Mouse (Mus musculus): ENCODE measurements around the gene Fgfrl1. TPM values are rescaled to one million over a fixed set of nuclear protein-coding genes. Genes with fewer than 3 reads are reported as not detected.

The Fgfrl1 gene
- polyA plus RNA-seq, 1 experiment = 1.2 TPM

DNA sequence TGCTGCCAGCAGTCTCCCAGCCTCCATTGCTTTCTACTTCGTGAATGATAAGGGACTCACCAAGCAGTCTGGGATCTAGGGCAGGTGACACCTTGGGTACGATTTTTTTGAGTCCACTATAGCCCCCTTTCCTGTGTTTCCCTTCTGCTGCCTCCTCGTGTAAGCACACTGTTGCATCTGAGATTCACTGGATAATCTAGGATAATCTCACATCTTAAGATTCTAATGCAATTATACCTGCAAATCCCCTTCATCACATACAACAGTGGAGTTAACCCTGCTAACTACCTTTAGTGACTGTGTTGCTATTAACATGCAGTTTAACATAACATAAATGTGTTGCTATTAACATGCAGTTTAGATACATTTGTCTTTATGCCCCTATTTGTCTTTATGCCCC is 27.1 kb upstream of the Fgfrl1 start:
- Histone ChIP-seq H3K36me3 (replicated peaks; ENCODE audit: low read length) (no peaks in the 10 kb centered on the region), H3K4me1 (peaks cover 41% of the 10 kb centered on the region), H3K9me3 (no peaks in the 10 kb centered on the region), H3K27me3 (replicated peaks) (no peaks in the 10 kb centered on the region), H3K4me3 (replicated peaks) (no peak overlapping the region)
- TF ChIP-seq FLI1 (IDR thresholded peaks at IDR 0.05; ENCODE audit: low read length) = no peak
- TF ChIP-seq GATA1 (IDR thresholded peaks at IDR 0.05; ENCODE audit: borderline replicate concordance, low read length) = no peak

DNA sequence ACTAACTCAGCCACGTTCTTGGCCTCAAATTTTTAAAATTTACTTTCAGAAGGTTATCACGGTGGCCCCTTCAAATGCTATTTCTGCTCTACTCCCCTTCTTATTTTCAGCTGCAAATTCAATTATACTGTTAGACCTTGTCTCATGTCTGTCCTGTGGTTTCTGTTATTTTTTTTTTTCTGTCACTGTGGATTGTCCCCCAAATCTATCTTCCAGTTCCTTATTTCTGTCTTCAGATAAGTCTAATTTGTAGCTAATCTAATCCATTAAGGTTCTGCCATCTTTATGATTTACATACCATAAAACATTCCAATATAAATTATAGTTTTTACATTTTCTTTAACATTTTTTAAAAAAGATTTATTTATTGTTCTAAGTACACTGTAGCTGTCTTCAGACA is 24.8 kb upstream of the Fgfrl1 start:
- Histone ChIP-seq H3K36me3 (replicated peaks; ENCODE audit: low read length) (peaks cover 15% of the 10 kb centered on the region), H3K4me1 (peaks cover 49% of the 10 kb centered on the region), H3K27me3 (replicated peaks) (no peaks in the 10 kb centered on the region), H3K4me3 (replicated peaks) (no peak overlapping the region), H3K9me3 (no peaks in the 10 kb centered on the region)
- no peak for TF ChIP-seq GATA1 (IDR thresholded peaks at IDR 0.05; ENCODE audit: borderline replicate concordance, low read length)

DNA sequence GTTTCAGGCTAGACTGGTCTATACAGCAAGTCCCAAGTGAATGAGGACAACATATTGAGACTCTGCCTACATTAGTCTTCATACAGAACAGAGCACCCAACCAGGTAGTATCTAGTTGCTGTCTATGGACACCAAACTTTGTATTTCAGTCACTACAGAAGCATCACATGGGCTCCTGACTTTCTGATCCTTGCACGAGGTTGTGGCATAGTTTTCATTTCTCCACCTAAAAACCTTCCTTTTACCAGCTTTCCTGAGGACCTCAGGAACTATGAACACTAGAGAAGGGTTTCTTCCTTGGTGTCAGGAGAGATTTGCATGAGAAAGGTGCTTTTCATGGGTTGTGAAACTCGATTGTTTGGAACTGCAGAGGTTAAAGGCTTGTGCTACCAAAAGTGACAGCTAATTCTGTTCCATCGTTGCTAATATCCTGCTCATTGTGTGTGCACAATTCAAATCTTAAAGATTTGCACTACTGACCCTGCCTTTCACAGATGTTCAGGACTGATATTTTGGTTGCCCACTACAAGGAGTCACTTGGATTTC is 23.7 kb upstream of the Fgfrl1 start:
- H3K4me1 ChIP-seq = peaks cover 49% of the 10 kb centered on the region
- no peaks in the 10 kb centered on the region for H3K9me3 ChIP-seq
- peak overlapping the region; percentile 95 for H3K4me3 ChIP-seq (replicated peaks)
- H3K36me3 ChIP-seq (replicated peaks; ENCODE audit: low read length) = peaks cover 26% of the 10 kb centered on the region
- no peaks in the 10 kb centered on the region for H3K27me3 ChIP-seq (replicated peaks)
- no peak for TF ChIP-seq FLI1 (IDR thresholded peaks at IDR 0.05; ENCODE audit: low read length)
- TF ChIP-seq GATA1 (IDR thresholded peaks at IDR 0.05; ENCODE audit: borderline replicate concordance, low read length) = no peak

DNA sequence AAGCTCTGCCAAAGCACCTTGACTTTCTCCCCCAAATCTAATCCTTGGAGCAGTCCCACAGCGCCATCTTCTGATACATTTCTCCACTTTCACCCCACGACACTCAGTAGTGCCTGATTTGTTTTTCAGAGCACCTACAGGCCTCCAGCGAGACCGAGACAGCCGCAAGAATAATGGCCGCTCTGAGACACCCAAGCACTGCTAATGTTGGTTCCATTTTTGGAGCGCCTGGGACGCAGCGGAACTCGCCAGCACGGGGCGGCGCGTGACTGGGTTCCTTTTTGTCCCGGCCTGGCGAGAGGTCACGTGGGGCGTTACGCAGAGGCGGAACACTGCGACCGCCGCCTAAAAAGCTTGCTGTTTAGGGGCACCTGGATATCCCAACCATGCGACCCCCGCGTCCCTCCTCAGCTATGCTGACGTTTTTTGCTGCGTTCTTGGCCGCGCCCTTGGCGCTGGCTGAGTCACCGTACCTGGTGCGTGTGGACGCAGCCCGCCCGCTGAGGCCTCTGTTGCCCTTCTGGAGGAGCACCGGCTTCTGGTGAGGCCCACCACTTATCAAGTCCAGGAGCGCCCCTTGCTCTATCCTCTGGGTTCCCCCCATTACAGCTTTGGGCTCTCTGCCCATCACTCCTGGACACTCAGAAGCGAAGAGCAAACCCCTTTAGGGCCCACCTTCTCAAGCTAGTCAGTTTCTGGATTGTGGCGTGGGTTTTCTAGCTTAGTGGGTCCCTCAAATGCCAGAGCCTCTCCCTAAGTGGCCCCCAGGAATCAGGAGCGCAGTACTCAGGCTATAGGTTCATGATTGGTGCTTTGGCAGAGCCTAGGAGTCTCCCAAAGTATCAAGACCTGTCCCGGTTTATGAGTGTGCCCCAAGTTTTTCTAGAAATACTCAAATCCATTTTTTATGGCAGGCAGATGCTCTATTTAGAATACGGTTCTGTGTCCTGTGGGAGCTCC is 22.9 kb upstream of the Fgfrl1 start, which contains the start of gene Dgkq:
TSS of gene Dgkq (minus strand) at position 696 of the 960 bp plus-strand sequence.
- Histone ChIP-seq H3K27me3 (replicated peaks) (no peaks in the 10 kb centered on the region), H3K9me3 (no peaks in the 10 kb centered on the region), H3K36me3 (replicated peaks; ENCODE audit: low read length) (peaks cover 30% of the 10 kb centered on the region), H3K4me1 (peaks cover 47% of the 10 kb centered on the region), H3K4me3 (replicated peaks) (peak within 1 kb of the TSS; percentile 95)
- no peak for TF ChIP-seq FLI1 (IDR thresholded peaks at IDR 0.05; ENCODE audit: low read length)
- TF ChIP-seq GATA1 (IDR thresholded peaks at IDR 0.05; ENCODE audit: borderline replicate concordance, low read length) = no peak

DNA sequence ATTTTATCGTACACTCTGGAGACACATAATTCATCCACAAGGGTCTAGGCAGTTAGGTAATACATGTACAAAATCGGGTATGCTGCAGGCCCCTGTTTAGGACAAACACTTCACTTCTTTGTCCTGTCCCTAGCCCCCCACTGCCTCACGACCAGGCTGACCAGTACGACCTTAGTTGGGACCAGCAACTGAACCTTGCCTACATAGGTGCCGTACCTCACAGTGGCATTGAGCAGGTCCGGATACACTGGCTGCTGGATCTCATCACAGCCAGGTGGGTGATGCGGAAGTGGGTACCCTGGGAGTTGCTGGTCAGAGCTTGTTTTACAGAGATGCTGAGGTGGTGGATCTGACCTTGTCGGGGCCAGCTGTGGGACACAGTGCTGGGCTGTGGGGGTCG is 22.2 kb upstream of the Fgfrl1 start:
- Histone ChIP-seq H3K4me3 (replicated peaks) (peak overlapping the region; percentile 95), H3K27me3 (replicated peaks) (no peaks in the 10 kb centered on the region), H3K9me3 (no peaks in the 10 kb centered on the region), H3K36me3 (replicated peaks; ENCODE audit: low read length) (peaks cover 30% of the 10 kb centered on the region), H3K4me1 (peaks cover 40% of the 10 kb centered on the region)
- TF ChIP-seq GATA1 (IDR thresholded peaks at IDR 0.05; ENCODE audit: borderline replicate concordance, low read length) (no peak), FLI1 (IDR thresholded peaks at IDR 0.05; ENCODE audit: low read length) (no peak)

DNA sequence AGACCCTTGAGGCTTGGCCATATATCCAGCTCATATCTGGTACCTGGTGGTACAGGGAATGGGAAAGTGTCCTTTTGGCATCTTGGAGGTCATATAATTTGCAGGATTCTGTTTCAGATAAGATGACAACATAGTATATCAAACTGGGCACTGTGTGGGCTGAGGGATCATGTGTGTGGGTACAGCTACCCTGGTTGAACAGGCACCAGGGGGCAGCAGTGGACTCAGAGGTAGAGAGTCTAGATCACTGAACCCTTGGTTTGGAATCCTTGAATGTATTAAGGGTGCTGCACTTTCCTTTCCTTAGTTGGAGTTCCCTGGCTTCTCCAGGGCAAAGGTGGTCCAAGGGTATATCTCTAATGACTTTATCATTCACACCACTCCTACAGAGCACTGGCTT is 21.4 kb upstream of the Fgfrl1 start:
- TF ChIP-seq GATA1 (IDR thresholded peaks at IDR 0.05; ENCODE audit: borderline replicate concordance, low read length) = no peak; the same call in 2 of the 3 replicates
- no peak for TF ChIP-seq FLI1 (IDR thresholded peaks at IDR 0.05; ENCODE audit: low read length)
- Histone ChIP-seq H3K36me3 (replicated peaks; ENCODE audit: low read length) (peaks cover 30% of the 10 kb centered on the region), H3K4me3 (replicated peaks) (no peak overlapping the region), H3K27me3 (replicated peaks) (no peaks in the 10 kb centered on the region), H3K4me1 (peaks cover 39% of the 10 kb centered on the region), H3K9me3 (no peaks in the 10 kb centered on the region)

DNA sequence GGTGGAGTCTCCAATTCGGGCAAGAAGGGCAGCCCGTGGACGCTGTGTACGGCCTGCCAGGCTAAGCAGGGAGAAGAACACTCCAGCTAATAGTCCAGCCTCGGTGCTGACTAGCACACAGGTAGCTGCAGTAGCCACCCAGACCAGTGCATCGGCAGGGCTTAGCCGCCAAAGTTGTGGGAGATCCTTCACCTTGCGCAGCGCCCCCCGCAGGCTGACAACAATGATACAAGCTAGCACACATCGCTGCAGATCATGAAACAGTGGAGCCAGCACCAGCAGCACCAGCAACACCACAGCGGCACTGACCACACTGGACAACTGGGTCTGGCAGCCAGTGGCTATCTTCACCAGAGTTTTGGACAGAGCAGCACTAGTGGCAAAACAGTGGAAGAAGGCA is 20.4 kb upstream of the Fgfrl1 start:
- Histone ChIP-seq H3K4me1 (peaks cover 36% of the 10 kb centered on the region), H3K4me3 (replicated peaks) (no peak overlapping the region), H3K27me3 (replicated peaks) (no peaks in the 10 kb centered on the region), H3K9me3 (no peaks in the 10 kb centered on the region), H3K36me3 (replicated peaks; ENCODE audit: low read length) (peaks cover 30% of the 10 kb centered on the region)
- no peak for TF ChIP-seq GATA1 (IDR thresholded peaks at IDR 0.05; ENCODE audit: borderline replicate concordance, low read length)
- TF ChIP-seq FLI1 (IDR thresholded peaks at IDR 0.05; ENCODE audit: low read length) = no peak

DNA sequence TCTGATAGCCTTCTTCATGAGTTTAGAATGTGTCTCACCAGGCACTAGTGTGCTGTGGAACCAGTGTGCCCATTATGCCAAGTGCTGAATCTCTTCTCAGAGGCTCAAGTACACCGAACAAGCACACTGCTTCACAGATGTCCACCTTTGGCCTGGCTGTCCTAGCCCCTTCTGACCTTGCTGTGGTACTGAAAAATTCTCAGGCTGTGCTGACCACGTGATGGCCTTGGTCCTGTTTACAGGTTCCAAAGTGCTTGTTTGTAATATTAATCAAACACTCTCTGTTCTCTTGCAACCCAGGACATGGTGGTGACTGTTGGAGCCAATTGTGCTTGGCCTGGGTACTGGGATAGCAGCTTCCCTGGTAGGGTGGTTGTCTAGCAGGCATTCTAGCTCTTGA is 17.6 kb upstream of the Fgfrl1 start:
- Histone ChIP-seq H3K9me3 (no peaks in the 10 kb centered on the region), H3K4me1 (peaks cover 24% of the 10 kb centered on the region), H3K4me3 (replicated peaks) (no peak overlapping the region), H3K36me3 (replicated peaks; ENCODE audit: low read length) (peaks cover 30% of the 10 kb centered on the region), H3K27me3 (replicated peaks) (no peaks in the 10 kb centered on the region)
- TF ChIP-seq GATA1 (IDR thresholded peaks at IDR 0.05; ENCODE audit: borderline replicate concordance, low read length) = no peak
- TF ChIP-seq FLI1 (IDR thresholded peaks at IDR 0.05; ENCODE audit: low read length) = no peak

DNA sequence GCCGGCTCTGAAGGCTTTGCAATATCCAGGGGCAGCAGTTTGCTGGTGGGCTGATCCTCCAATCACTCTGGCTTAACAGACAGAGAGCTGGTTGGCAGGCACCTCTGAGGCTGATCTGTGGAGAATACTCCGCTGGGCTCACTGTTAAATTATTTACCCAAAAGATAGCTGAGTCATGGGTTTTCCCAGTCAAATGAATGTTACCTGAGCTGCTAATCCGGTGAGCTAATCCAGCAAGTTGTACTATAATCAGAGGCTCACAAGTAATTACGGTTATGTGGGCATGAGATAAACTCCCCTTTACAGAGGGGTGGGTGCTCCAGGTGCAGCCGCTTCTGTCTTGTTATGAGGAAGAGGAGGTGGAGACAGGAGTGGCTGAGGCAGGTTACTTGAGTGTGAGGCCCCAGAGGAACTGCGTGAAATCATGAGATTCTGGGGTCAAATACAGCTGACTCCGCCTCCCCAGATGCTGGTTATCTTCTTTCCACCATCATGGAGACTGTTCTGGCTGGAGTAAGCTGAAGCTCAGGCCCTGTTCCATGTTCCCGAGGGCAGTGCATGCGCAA is 16.8 kb upstream of the Fgfrl1 start, which contains the start of gene Slc26a1:
TSS of gene Slc26a1 (minus strand) at position 319 of the 566 bp plus-strand sequence.
- TF ChIP-seq FLI1 (IDR thresholded peaks at IDR 0.05; ENCODE audit: low read length) (no peak), GATA1 (IDR thresholded peaks at IDR 0.05; ENCODE audit: borderline replicate concordance, low read length) (no peak)
- no peaks in the 10 kb centered on the region for H3K9me3 ChIP-seq
- H3K4me1 ChIP-seq = peaks cover 19% of the 10 kb centered on the region
- H3K27me3 ChIP-seq (replicated peaks) = no peaks in the 10 kb centered on the region
- no peak within 1 kb of the TSS for H3K4me3 ChIP-seq (replicated peaks)
- H3K36me3 ChIP-seq (replicated peaks; ENCODE audit: low read length) = peaks cover 35% of the 10 kb centered on the region
